ENCODE assay signal across 8 mouse cellular contexts in the genomic region with DNA sequence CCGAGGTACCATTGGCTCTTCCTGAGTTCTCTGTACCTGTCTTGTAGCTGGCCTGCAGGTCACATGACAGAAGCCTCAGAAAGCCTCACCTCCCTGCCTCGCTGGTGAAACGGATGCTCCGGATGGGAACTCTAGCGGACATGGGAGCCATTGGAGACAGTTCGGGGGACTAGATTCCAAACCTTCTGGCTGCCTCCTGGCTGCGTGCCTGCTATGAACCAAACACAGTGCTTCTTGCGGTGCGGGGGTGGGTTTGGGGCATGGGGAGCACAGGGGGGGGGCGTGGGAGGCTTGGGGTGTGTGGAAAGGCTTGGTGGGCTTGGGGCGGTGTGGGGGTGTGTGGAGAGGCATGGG.
DNase-seq lines count a peak whose midpoint lies in the region; ATAC-seq and TF ChIP-seq lines count a peak whose summit lies in the region.

No protein-coding gene starts in this region.

- TF ChIP-seq POLR2A in cerebellum, adult 2 months (IDR thresholded peaks at IDR 0.05; ENCODE audit: borderline replicate concordance, insufficient read depth, low read length): no peak; the same call in 1 of the 2 replicates

- 60% methylated on average over 11 of the region's 11 CpGs for WGBS in heart, embryonic 13.5 days
- 5% methylated on average over 10 of the region's 11 CpGs for WGBS in cerebellum, adult 2 months
- WGBS in hindbrain, embryonic 12.5 days: 62% methylated on average over 11 of the region's 11 CpGs
- 54% methylated on average over 11 of the region's 11 CpGs for WGBS in midbrain, embryonic 14.5 days

- H3K9ac ChIP-seq in heart, embryonic 13.5 days: peak overlapping the region; percentile 25; the same call in 1 of the 2 replicates
- H3K9ac ChIP-seq in hindbrain, embryonic 12.5 days: no peak overlapping the region
- H3K9ac ChIP-seq in midbrain, embryonic 14.5 days (replicated peaks; ENCODE audit: low read length): no peak overlapping the region; the same call in 1 of the 2 replicates

- no peak for DNase-seq in heart, adult 8-10 months (ENCODE audit: low spot score)
- peak in 1 of 2 experiments; percentile 67 for DNase-seq in cerebellum, adult 2 months
- DNase-seq in midbrain, embryonic 14.5 days: peak; percentile 44
- DNase-seq in frontal cortex, postnatal 14 days (ENCODE audit: low spot score in 2 of 2): no peak
- DNase-seq in Muller cell, postnatal 12 days (ENCODE audit: inconsistent ontology term): no peak

- peaks cover 36% of the 10 kb centered on the region for H3K4me1 ChIP-seq in heart, embryonic 13.5 days
- peaks cover 19% of the 10 kb centered on the region for H3K4me1 ChIP-seq in cerebellum, adult 2 months (ENCODE audit: control insufficient read depth, insufficient read depth, low read length)
- peaks cover 30% of the 10 kb centered on the region for H3K4me1 ChIP-seq in hindbrain, embryonic 12.5 days
- H3K4me1 ChIP-seq in midbrain, embryonic 14.5 days (ENCODE audit: control insufficient read depth, insufficient read depth, low read length): peaks cover 33% of the 10 kb centered on the region

- H3K9me3 ChIP-seq in heart, embryonic 13.5 days: peaks cover 9% of the 10 kb centered on the region; the same call in 1 of the 2 replicates
- H3K9me3 ChIP-seq in hindbrain, embryonic 12.5 days (replicated peaks): peaks cover 6% of the 10 kb centered on the region; the same call in 1 of the 2 replicates
- no peaks in the 10 kb centered on the region for H3K9me3 ChIP-seq in midbrain, embryonic 14.5 days (ENCODE audit: control insufficient read depth, low read length)

- peak overlapping the region; percentile 73 for H3K27ac ChIP-seq in heart, embryonic 13.5 days (replicated peaks)
- 0 out of 2 replicates have a peak overlapping the region, but pooled peaks have one; percentile 2 for H3K27ac ChIP-seq in cerebellum, adult 2 months (ENCODE audit: insufficient read depth, low read length)
- H3K27ac ChIP-seq in hindbrain, embryonic 12.5 days: peak overlapping the region; percentile 82
- peak overlapping the region; percentile 81 for H3K27ac ChIP-seq in midbrain, embryonic 14.5 days (replicated peaks; ENCODE audit: low read depth, low read length)

- peak overlapping the region; percentile 12; the same call in 1 of the 2 replicates for H3K4me2 ChIP-seq in heart, embryonic 13.5 days
- no peak overlapping the region for H3K4me2 ChIP-seq in hindbrain, embryonic 12.5 days (replicated peaks)
- H3K4me2 ChIP-seq in midbrain, embryonic 14.5 days (ENCODE audit: low read length): no peak overlapping the region

- H3K27me3 ChIP-seq in heart, embryonic 13.5 days (replicated peaks): no peaks in the 10 kb centered on the region
- H3K27me3 ChIP-seq in cerebellum, adult 2 months (ENCODE audit: control insufficient read depth, insufficient read depth, low read length): no peaks in the 10 kb centered on the region
- no peaks in the 10 kb centered on the region for H3K27me3 ChIP-seq in hindbrain, embryonic 12.5 days
- H3K27me3 ChIP-seq in midbrain, embryonic 14.5 days (ENCODE audit: control insufficient read depth, insufficient read depth, low read length): no peaks in the 10 kb centered on the region

- no peak for ATAC-seq in heart, embryonic 13.5 days (ENCODE audit: extremely low read depth, insufficient number of reproducible peaks, low FRiP score, low TSS enrichment)
- peak; percentile 3 for ATAC-seq in hindbrain, embryonic 12.5 days (ENCODE audit: low FRiP score)
- no peak for ATAC-seq in midbrain, embryonic 14.5 days (ENCODE audit: low FRiP score, low TSS enrichment)
- no peak for ATAC-seq in erythroid progenitor cell, adult 5-6 weeks (replicated peaks; ENCODE audit: low FRiP score, poor library complexity, severe bottlenecking)

- TF ChIP-seq CTCF in cerebellum, adult 2 months (IDR thresholded peaks at IDR 0.05; ENCODE audit: borderline replicate concordance, insufficient read depth, low read depth, low read length): no peak

- H3K36me3 ChIP-seq in heart, embryonic 13.5 days: no peaks in the 10 kb centered on the region
- H3K36me3 ChIP-seq in hindbrain, embryonic 12.5 days: no peaks in the 10 kb centered on the region
- no peaks in the 10 kb centered on the region for H3K36me3 ChIP-seq in midbrain, embryonic 14.5 days (ENCODE audit: control insufficient read depth, insufficient read depth, low read length)

- no peak overlapping the region for H3K4me3 ChIP-seq in heart, embryonic 13.5 days
- H3K4me3 ChIP-seq in cerebellum, adult 2 months (replicated peaks; ENCODE audit: insufficient read depth, low read depth, low read length): peak overlapping the region; percentile 11
- no peak overlapping the region for H3K4me3 ChIP-seq in hindbrain, embryonic 12.5 days
- H3K4me3 ChIP-seq in midbrain, embryonic 14.5 days (replicated peaks; ENCODE audit: low read depth, low read length): no peak overlapping the region

Comparison
In these comparisons a context has a peak if more than half of its experiments do, and no peak if none do; other contexts are left out.
1. H3K27ac ChIP-seq: peak in every context shown above with its lines; median percentile 82 in hindbrain, embryonic 12.5 days; 81 in midbrain, embryonic 14.5 days; 73 in heart, embryonic 13.5 days; 2 in cerebellum, adult 2 months.